Mouse (Mus musculus): Measurements from ENCODE around the gene Iqsec1.

DNA sequence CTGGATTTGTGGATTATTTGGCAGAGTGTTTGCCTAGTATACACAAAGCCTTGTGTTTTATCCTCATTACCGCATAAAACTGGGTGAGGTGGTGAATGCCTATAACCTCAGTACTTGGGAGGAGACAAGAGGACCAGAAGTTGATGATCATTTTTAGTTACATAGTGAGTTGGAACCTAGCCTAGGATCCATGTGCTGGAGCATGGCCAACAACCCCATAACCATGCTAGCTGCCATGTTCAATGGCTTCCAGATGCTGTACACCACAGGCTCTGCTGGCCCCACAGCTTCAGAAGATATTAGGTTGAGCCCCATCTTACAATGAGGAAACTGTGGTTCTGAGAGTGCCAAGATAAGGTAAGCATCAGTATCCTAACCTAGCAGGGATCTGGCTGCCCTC lies 89.2 kb downstream of the Iqsec1 start:
- no peak for TF ChIP-seq CTCF (IDR thresholded peaks at IDR 0.05; ENCODE audit: low read depth, low read length)
- TF ChIP-seq POLR2A (IDR thresholded peaks at IDR 0.05; ENCODE audit: insufficient read depth, low read length), result no peak
- no peak for TF ChIP-seq EP300 (IDR thresholded peaks at IDR 0.05; ENCODE audit: insufficient read depth, low read depth, low read length)
